Mouse (Mus musculus) embryonic fibroblast, embryonic 13.5 days (primary cell): ENCODE measurements around the gene Ppfibp1.

Source experiments
- CTCF ChIP-seq: IDR thresholded peaks from 2 replicates; pipeline ENCODE4 v1.5.1; 2011; ENCODE audit warnings: mild to moderate bottlenecking, control low read depth, low read length, moderate library complexity, borderline replicate concordance; ENCODE audit not compliant: insufficient read depth
- POLR2A ChIP-seq: IDR thresholded peaks from 2 replicates; pipeline ENCODE4 v1.6.1; 2011; ENCODE audit warnings: low read depth, mild to moderate bottlenecking, control low read depth, low read length, moderate library complexity

DNA sequence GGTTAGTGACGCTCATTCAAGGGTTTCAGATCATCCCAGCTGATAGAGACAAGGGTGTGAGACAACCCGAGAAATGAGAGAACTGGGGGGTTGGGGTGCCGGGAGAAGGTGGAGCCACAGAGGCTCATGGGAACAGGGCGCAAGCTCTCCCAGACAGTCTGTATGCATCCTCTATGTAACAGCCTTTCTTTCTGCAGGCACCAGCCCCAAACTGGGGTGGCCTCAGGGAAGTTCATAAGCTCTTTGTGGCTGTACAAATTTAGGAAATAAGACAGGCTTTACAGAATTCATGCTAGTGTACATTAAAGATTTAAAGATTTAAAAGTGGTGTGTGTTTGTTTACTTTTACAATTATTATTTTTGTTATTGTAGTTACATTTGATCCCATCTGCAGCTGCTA, 8.0 kb upstream of the Ppfibp1 start:
- TF ChIP-seq CTCF: no peak
- TF ChIP-seq POLR2A: no peak
